Mouse (Mus musculus) liver, embryonic 14.5 days (tissue): ENCODE measurements around the gene Mt4. TPM values are rescaled to one million over a fixed set of nuclear protein-coding genes. Genes with fewer than 3 reads are reported as not detected.

ENCODE experiments used
- ATAC-seq: fragments of 200-750 bp; cut with Nextera tagmentation; 2 replicates; pipeline ENCODE4 v1.8.0; 2017; ENCODE audit warnings: moderate number of reproducible peaks, mild to moderate bottlenecking, moderate library complexity; ENCODE audit not compliant: insufficient read depth
- DNase-seq, 3 experiments: peaks; one replicate each; pipeline ENCODE4 v3.0.0-alpha.2; 2012 to 2013; ENCODE audit warnings: low read depth in 3 of 3, low spot score in 3 of 3
- H3K27ac ChIP-seq: fragments of 300-500 bp; sonication (generic); 2 replicates; pipeline ENCODE4 v1.5.1; 2014; ENCODE audit warnings: moderate library complexity, mild to moderate bottlenecking, control low read depth, inconsistent platforms
- H3K27me3 ChIP-seq: fragments of 300-500 bp; sonication (generic); 2 replicates; pipeline ENCODE4 v1.6.1; 2014; ENCODE audit warnings: mild to moderate bottlenecking, low read length, moderate library complexity; ENCODE audit not compliant: control insufficient read depth, insufficient read depth
- H3K36me3 ChIP-seq: fragments of 300-500 bp; sonication (generic); replicated peaks from 2 replicates; pipeline ENCODE4 v1.6.1; 2014; ENCODE audit warnings: low read depth; ENCODE audit not compliant: control insufficient read depth, insufficient read depth
- H3K4me1 ChIP-seq, 2 experiments: fragments of 200-500 bp in 1 of 2; fragments of 300-500 bp in 1 of 2; sonication (generic) in 1 of 2; replicated peaks; 2 replicates each; pipeline ENCODE4 v1.6.1; 2012 to 2014; ENCODE audit warnings: antibody characterized with exemption in 1 of 2, inconsistent platforms in 1 of 2, low read length in 1 of 2; ENCODE audit not compliant: control insufficient read depth in 2 of 2, insufficient read depth in 2 of 2
- H3K4me2 ChIP-seq: fragments of 300-500 bp; sonication (generic); 2 replicates; pipeline ENCODE4 v1.6.1; 2014; ENCODE audit warnings: low read depth, mild to moderate bottlenecking, control low read depth, moderate library complexity
- H3K4me3 ChIP-seq, 2 experiments: fragments of 200-500 bp in 1 of 2; fragments of 300-500 bp in 1 of 2; sonication (generic) in 1 of 2; 2 replicates each; pipeline ENCODE4 v1.5.1; 2012 to 2014; ENCODE audit warnings: low read depth in 2 of 2, low read length in 2 of 2, mild to moderate bottlenecking in 2 of 2, control low read depth in 1 of 2, inconsistent platforms in 1 of 2, moderate library complexity in 1 of 2; ENCODE audit not compliant: insufficient read depth in 1 of 2
- H3K9ac ChIP-seq: fragments of 300-500 bp; sonication (generic); replicated peaks from 2 replicates; pipeline ENCODE4 v1.6.1; 2014; ENCODE audit warnings: mild to moderate bottlenecking, control low read depth, moderate library complexity
- H3K9me3 ChIP-seq: fragments of 300-500 bp; sonication (generic); 2 replicates; pipeline ENCODE4 v1.6.1; 2016; ENCODE audit warnings: low read length, mixed read lengths; ENCODE audit not compliant: control insufficient read depth
- CTCF ChIP-seq: IDR thresholded peaks from 2 replicates; pipeline ENCODE4 v1.5.1; 2016; ENCODE audit warnings: antibody characterized with exemption, low read depth, control low read depth
- EP300 ChIP-seq: IDR thresholded peaks from 2 replicates; pipeline ENCODE4 v1.6.1; 2016; ENCODE audit warnings: antibody characterized with exemption, low read depth
- WGBS: fragments of 180-500 bp; shearing (Covaris S2); extraction: QIAGEN DNeasy Blood & Tissue Kit; methylation state at CpG from one replicate; pipeline ENCODE4 v1.1.7; 2014; ENCODE audit not compliant: insufficient replicate concordance; 5-methylcytosine and 5-hydroxymethylcytosine counted together
- polyA plus RNA-seq, 2 experiments: library from polyadenylated mRNA; depleted of rRNA in 1 of 2; stranded (reverse) in 1 of 2; unstranded in 1 of 2; fragments of >200 nt; fragmentation: Nextera tagmentation in 1 of 2; extraction: Ambion mirVana in 1 of 2; gene quantifications; 2 replicates each; pipeline versions ENCODE4 v1.2.1 to v1.2.3; 2012 to 2014

Gene Mt4
- polyA plus RNA-seq, 2 experiments, result 1.7 to 2.1 TPM

- no peaks in the 10 kb centered on the region for H3K9me3 ChIP-seq
- H3K36me3 ChIP-seq, result no peaks in the 10 kb centered on the region
- H3K4me1 ChIP-seq, result peaks cover 10 to 11% of the 10 kb centered on the region in 2 experiments
- peak within 1 kb of the TSS; percentile 96 for H3K27ac ChIP-seq
- peak within 1 kb of the TSS; percentile 59 to 85 for H3K4me3 ChIP-seq
- TF ChIP-seq EP300 (no peak), CTCF (peak; percentile 76)
- peak within 1 kb of the TSS; percentile 83 for H3K9ac ChIP-seq
- H3K27me3 ChIP-seq, result peaks cover 15% of the 10 kb centered on the region
- H3K4me2 ChIP-seq, result peak within 1 kb of the TSS; percentile 95
- ATAC-seq (peak; percentile 100), DNase-seq (peak; percentile 94 to 96 (median 94))
- 2% methylated on average over 61 of the region's 61 CpGs for WGBS
Measured at GRCm38 (mm10) chr8:94098081-94098974, 38.7 kb upstream of the Mt4 start, which contains the start of gene Bbs2. Gene Bbs2, minus strand, starts transcription at chr8:94098928.

DNA sequence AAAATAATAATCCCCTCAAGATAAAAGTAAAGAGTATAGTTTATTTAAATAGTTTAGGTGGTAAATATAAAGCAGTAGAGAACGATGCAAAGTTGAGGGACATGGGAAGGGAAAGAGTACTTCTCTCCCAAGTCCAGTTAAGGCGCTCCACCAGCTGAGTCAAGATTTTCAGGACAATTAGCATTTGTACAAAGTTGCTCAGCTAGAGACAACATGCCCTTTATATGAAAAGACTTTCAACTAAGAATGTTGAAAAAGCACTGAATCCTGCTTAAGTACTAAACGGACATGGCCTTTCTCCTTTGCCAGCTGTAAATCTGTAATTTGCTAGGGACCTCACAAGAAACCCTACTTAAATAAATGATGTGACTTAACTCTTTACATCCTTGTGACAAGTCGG lies 38.0 kb upstream of the Mt4 start:
- WGBS, result 57% methylated on average over 4 of the region's 4 CpGs
- no peak for DNase-seq

DNA sequence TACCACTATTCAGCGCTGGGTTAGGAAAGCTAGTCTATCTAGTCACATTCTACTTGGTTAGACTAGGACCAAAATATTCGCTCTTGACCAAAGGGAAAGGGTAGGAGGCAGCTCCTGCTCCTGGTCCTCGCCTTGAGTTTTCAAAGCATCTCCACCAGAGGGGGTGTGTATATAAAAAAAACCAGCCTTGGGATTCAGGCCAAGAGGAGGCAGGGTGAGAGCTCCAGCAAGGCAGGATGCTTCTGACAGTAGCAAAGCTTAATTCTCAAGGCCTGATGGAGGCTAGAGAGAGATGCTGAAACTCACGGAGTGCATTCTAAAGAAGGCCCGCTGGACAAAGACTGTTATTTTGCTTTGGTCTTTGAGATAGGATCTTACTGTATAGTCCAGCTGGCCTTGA lies 32.9 kb upstream of the Mt4 start:
- Histone ChIP-seq H3K4me3 (no peak overlapping the region), H3K9ac (no peak overlapping the region), H3K4me2 (no peak overlapping the region), H3K27ac (no peak overlapping the region), H3K36me3 (no peaks in the 10 kb centered on the region), H3K4me1 (peaks cover 4 to 15% of the 10 kb centered on the region in 2 experiments), H3K9me3 (no peaks in the 10 kb centered on the region), H3K27me3 (peaks cover 15% of the 10 kb centered on the region)
- TF ChIP-seq EP300 (no peak), CTCF (0 out of 2 replicates have a peak, but pooled peaks have one; percentile 15)
- DNase-seq, result no peak
- WGBS, result 55% methylated on average over 5 of the region's 5 CpGs
- ATAC-seq, result no peak

More for the DNA sequence above, 38.0 kb upstream of the Mt4 start:
- peak overlapping the region; percentile 96 for H3K27ac ChIP-seq
- TF ChIP-seq EP300 (no peak), CTCF (no peak)
- peaks cover 10 to 11% of the 10 kb centered on the region in 2 experiments for H3K4me1 ChIP-seq
- peaks cover 15% of the 10 kb centered on the region for H3K27me3 ChIP-seq
- H3K36me3 ChIP-seq, result no peaks in the 10 kb centered on the region
- no peaks in the 10 kb centered on the region for H3K9me3 ChIP-seq
- peak overlapping the region; percentile 83 for H3K9ac ChIP-seq
- ATAC-seq, result no peak
- H3K4me3 ChIP-seq, result peak overlapping the region in 1 of 2 experiments; percentile 85; a peak in 2 of 4 replicates
- H3K4me2 ChIP-seq, result peak overlapping the region; percentile 95

- TF ChIP-seq CTCF, result no peak
- TF ChIP-seq EP300, result no peak
- DNase-seq, result no peak
- Histone ChIP-seq H3K9me3 (no peaks in the 10 kb centered on the region), H3K4me1 (peaks cover 36 to 47% of the 10 kb centered on the region in 2 experiments), H3K4me2 (no peak overlapping the region), H3K9ac (no peak overlapping the region), H3K36me3 (no peaks in the 10 kb centered on the region), H3K27me3 (no peaks in the 10 kb centered on the region), H3K27ac (peak overlapping the region; percentile 15), H3K4me3 (no peak overlapping the region)
- 66% methylated on average over 3 of the region's 3 CpGs for WGBS
- no peak for ATAC-seq
Measured at GRCm38 (mm10) chr8:94107871-94108270, 29.1 kb upstream of the Mt4 start.

- no peaks in the 10 kb centered on the region for H3K36me3 ChIP-seq
- peak overlapping the region; percentile 94 for H3K27ac ChIP-seq
- peak overlapping the region; percentile 56 for H3K4me2 ChIP-seq
- no peaks in the 10 kb centered on the region for H3K9me3 ChIP-seq
- ATAC-seq, result peak; percentile 97
- H3K4me1 ChIP-seq, result peaks cover 44 to 57% of the 10 kb centered on the region in 2 experiments
- TF ChIP-seq CTCF (no peak), EP300 (peak; percentile 84)
- H3K9ac ChIP-seq, result peak overlapping the region; percentile 55; the same call in 1 of the 2 replicates
- 27% methylated on average over 6 of the region's 6 CpGs for WGBS
- DNase-seq, result peak; percentile 74 to 76 (median 76)
- H3K27me3 ChIP-seq, result no peaks in the 10 kb centered on the region
- H3K4me3 ChIP-seq, result no peak overlapping the region
Measured at GRCm38 (mm10) chr8:94109396-94109795, 27.6 kb upstream of the Mt4 start.
